Mouse (Mus musculus) heart, postnatal 0 days (tissue): ENCODE data around the gene Fcer2a. TPM values are rescaled to one million over a fixed set of nuclear protein-coding genes. Genes with fewer than 3 reads are reported as not detected.

Experiments used
- ATAC-seq: fragments of 200-750 bp; cut with Nextera tagmentation; 2 replicates; pipeline ENCODE4 v1.8.0; 2017; ENCODE audit warnings: low read depth, moderate number of reproducible peaks, moderate library complexity; ENCODE audit not compliant: insufficient read depth
- DNase-seq: peaks from one replicate; pipeline ENCODE4 v3.0.0-alpha.2; 2016; ENCODE audit warnings: low spot score
- H3K27ac ChIP-seq: fragments of 300-500 bp; sonication (generic); 2 replicates; pipeline ENCODE4 v1.5.1; 2014; ENCODE audit warnings: low read depth, mild to moderate bottlenecking
- H3K27me3 ChIP-seq: fragments of 300-500 bp; sonication (generic); 2 replicates; pipeline ENCODE4 v1.6.1; 2014; ENCODE audit warnings: low read length, mixed read lengths; ENCODE audit not compliant: control insufficient read depth, insufficient read depth
- H3K36me3 ChIP-seq: fragments of 300-500 bp; sonication (generic); replicated peaks from 2 replicates; pipeline ENCODE4 v1.6.1; 2014; ENCODE audit warnings: low read length, mixed read lengths; ENCODE audit not compliant: control insufficient read depth, insufficient read depth
- H3K4me1 ChIP-seq: fragments of 300-500 bp; sonication (generic); 2 replicates; pipeline ENCODE4 v1.6.1; 2014; ENCODE audit warnings: antibody characterized with exemption; ENCODE audit not compliant: control insufficient read depth, insufficient read depth
- H3K4me2 ChIP-seq: fragments of 300-500 bp; sonication (generic); 2 replicates; pipeline ENCODE4 v1.6.1; 2014; ENCODE audit warnings: low read depth, mild to moderate bottlenecking, low read length, moderate library complexity
- H3K4me3 ChIP-seq: fragments of 300-500 bp; sonication (generic); 2 replicates; pipeline ENCODE4 v1.5.1; 2014; ENCODE audit warnings: low read depth, low read length
- H3K9ac ChIP-seq: fragments of 300-500 bp; sonication (generic); replicated peaks from 2 replicates; pipeline ENCODE4 v1.6.1; 2014; ENCODE audit warnings: low read depth, low read length, mixed read lengths
- H3K9me3 ChIP-seq: fragments of 300-500 bp; sonication (generic); replicated peaks from 2 replicates; pipeline ENCODE4 v1.6.1; 2016; ENCODE audit warnings: low read length; ENCODE audit not compliant: control insufficient read depth
- CTCF ChIP-seq: IDR thresholded peaks from 2 replicates; pipeline ENCODE4 v1.5.1; 2016; ENCODE audit warnings: antibody characterized with exemption, control low read depth, low read depth
- EP300 ChIP-seq: IDR thresholded peaks from 2 replicates; pipeline ENCODE4 v1.6.1; 2016; ENCODE audit warnings: antibody characterized with exemption, low read depth
- WGBS: fragments of 180-500 bp; shearing (Covaris S2); extraction: QIAGEN DNeasy Blood & Tissue Kit; methylation state at CpG from one replicate; pipeline ENCODE4 v1.1.7; 2014; 5-methylcytosine and 5-hydroxymethylcytosine counted together
- polyA plus RNA-seq: library from polyadenylated mRNA; unstranded; fragments of >200 nt; fragmentation: Nextera tagmentation; extraction: Ambion mirVana; gene quantifications from 2 replicates; pipeline ENCODE4 v1.2.1, GENCODE M21; 2015
- total RNA-seq: library from RNA; depleted of rRNA; stranded (reverse); fragments of >200 nt; gene quantifications from 2 replicates; pipeline ENCODE4 v1.2.3, GENCODE M21; 2014; ENCODE audit warnings: low replicate concordance; rRNA removed

The Fcer2a gene
- total and polyA plus RNA-seq, 2 experiments from 2014 or later, result 0.11 TPM; not detected in 1

DNA sequence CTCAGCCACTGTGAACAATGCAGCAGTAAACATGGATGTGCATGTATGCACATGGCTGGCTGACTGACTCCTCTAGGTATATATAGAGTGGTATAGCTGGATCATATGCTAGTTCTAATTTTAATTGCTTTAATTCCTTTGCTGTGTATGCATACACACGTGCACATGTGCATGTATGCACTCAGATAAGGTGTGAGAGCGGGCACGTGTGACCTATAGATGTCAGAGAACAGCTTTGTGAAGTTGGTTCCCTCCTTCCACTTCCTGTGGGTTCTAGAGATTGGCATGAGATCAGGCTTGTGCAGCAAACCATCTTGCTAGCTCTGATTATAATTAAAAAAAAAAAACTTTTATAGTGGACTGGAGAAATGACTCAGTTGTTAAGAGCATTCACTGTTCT lies 41.1 kb downstream of the Fcer2a start:
- DNase-seq, result no peak

DNA sequence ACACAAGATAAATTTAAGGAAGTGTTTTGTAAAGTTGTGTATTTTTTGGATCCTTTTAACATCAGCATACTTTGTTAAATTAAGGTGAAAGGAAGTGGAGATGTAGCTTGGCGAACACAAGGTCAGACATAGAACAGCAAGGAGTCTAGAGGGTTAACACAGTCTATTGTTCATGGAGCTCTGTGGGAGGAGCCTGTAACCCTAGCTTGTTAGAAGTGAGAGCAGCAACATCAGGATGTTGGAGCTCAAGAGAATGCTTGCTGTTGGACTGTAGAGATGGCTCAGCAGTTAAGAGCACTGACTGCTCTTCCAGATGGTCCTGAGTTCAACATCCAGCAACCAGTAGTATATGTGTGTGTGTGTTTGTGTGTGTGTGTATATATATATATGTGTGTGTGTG lies 45.0 kb downstream of the Fcer2a start:
- WGBS, result 53% methylated on average over 1 of the region's 1 CpGs
- Histone ChIP-seq H3K9ac (no peak overlapping the region), H3K36me3 (no peaks in the 10 kb centered on the region), H3K9me3 (no peaks in the 10 kb centered on the region), H3K27ac (no peak overlapping the region), H3K4me2 (no peak overlapping the region), H3K4me3 (no peak overlapping the region), H3K27me3 (no peaks in the 10 kb centered on the region), H3K4me1 (no peaks in the 10 kb centered on the region)
- ATAC-seq, result no peak
- no peak for DNase-seq
- TF ChIP-seq EP300 (no peak), CTCF (no peak)

More for the DNA sequence above, 41.1 kb downstream of the Fcer2a start:
- Histone ChIP-seq H3K4me1 (no peaks in the 10 kb centered on the region), H3K9me3 (no peaks in the 10 kb centered on the region), H3K9ac (no peak overlapping the region), H3K4me3 (no peak overlapping the region), H3K36me3 (no peaks in the 10 kb centered on the region), H3K27me3 (no peaks in the 10 kb centered on the region), H3K4me2 (no peak overlapping the region), H3K27ac (no peak overlapping the region)
- no peak for TF ChIP-seq CTCF
- WGBS, result 47% methylated on average over 3 of the region's 3 CpGs
- no peak for ATAC-seq

DNA sequence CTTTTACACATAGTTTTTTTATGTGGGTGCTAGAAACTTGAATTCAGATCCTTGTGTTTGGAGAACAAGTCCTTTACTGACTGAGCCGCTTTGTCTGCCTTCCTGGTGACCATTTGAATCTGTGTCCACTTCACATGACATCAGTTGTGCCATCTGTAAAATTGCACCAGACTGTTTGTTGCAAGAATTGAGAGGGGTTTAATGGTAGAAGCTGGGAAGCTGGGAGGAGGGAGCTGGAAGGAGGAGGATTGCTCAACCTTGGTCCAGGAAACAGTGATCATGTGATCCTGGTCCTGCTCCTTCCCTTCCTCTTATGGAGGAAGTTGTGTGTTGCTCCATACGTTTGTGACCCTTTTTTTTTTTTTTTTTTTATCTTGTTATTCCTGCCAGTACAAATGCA lies 45.7 kb downstream of the Fcer2a start:
- no peaks in the 10 kb centered on the region for H3K27me3 ChIP-seq
- 51% methylated on average over 2 of the region's 2 CpGs for WGBS
- no peaks in the 10 kb centered on the region for H3K9me3 ChIP-seq
- TF ChIP-seq CTCF, result no peak
- no peak for TF ChIP-seq EP300
- no peak overlapping the region for H3K9ac ChIP-seq
- no peaks in the 10 kb centered on the region for H3K36me3 ChIP-seq
- H3K27ac ChIP-seq, result no peak overlapping the region
- ATAC-seq (no peak), DNase-seq (no peak)
- H3K4me2 ChIP-seq, result no peak overlapping the region
- H3K4me3 ChIP-seq, result no peak overlapping the region
- H3K4me1 ChIP-seq, result no peaks in the 10 kb centered on the region

DNA sequence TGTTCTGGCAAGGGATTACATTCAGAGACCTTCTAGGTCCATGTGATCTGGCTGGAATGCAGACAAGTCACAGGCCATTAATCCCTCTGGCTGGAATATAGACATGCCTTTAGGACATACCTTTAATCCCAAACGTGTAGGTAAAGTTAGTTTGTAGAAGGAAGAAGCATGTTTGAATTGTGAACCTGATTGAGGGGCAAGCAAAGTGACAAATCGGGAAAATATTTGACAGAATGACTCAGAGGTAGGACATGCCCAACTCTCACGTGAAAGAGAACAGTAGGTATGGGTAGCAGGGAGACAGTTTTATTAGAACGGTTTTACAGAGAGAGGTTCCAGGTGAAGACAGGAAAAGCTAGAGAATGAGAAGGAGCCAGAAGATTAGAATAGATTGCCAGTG lies 46.4 kb downstream of the Fcer2a start:
- H3K4me2 ChIP-seq, result no peak overlapping the region
- H3K36me3 ChIP-seq, result no peaks in the 10 kb centered on the region
- ATAC-seq (no peak), DNase-seq (no peak)
- no peak overlapping the region for H3K4me3 ChIP-seq
- H3K9me3 ChIP-seq, result no peaks in the 10 kb centered on the region
- 66% methylated on average over 4 of the region's 4 CpGs for WGBS
- no peaks in the 10 kb centered on the region for H3K4me1 ChIP-seq
- H3K9ac ChIP-seq, result no peak overlapping the region
- H3K27ac ChIP-seq, result no peak overlapping the region
- H3K27me3 ChIP-seq, result no peaks in the 10 kb centered on the region
- TF ChIP-seq EP300, result no peak

GRCm38 (mm10) chr8:3646824-3647531 lies 47.0 kb downstream of the Fcer2a start:
- ATAC-seq (no peak), DNase-seq (no peak)
- no peak overlapping the region for H3K9ac ChIP-seq
- WGBS, result 83% methylated on average over 6 of the region's 6 CpGs
- no peak overlapping the region for H3K4me3 ChIP-seq
- no peak overlapping the region for H3K27ac ChIP-seq
- TF ChIP-seq EP300 (no peak), CTCF (no peak)
- no peak overlapping the region for H3K4me2 ChIP-seq
- H3K9me3 ChIP-seq, result no peaks in the 10 kb centered on the region
- H3K27me3 ChIP-seq, result no peaks in the 10 kb centered on the region
- no peaks in the 10 kb centered on the region for H3K4me1 ChIP-seq
- H3K36me3 ChIP-seq, result no peaks in the 10 kb centered on the region

GRCm38 (mm10) chr8:3645804-3646203 lies 48.2 kb downstream of the Fcer2a start:
- 18% methylated on average over 5 of the region's 5 CpGs for WGBS
- Histone ChIP-seq H3K27ac (no peak overlapping the region), H3K36me3 (no peaks in the 10 kb centered on the region), H3K9me3 (no peaks in the 10 kb centered on the region), H3K9ac (no peak overlapping the region), H3K27me3 (no peaks in the 10 kb centered on the region), H3K4me2 (no peak overlapping the region), H3K4me3 (no peak overlapping the region), H3K4me1 (no peaks in the 10 kb centered on the region)
- TF ChIP-seq EP300 (no peak), CTCF (no peak)
- ATAC-seq (no peak), DNase-seq (no peak)

Other genes starting within 250 kb of the Fcer2a start
- 8.9 and 14.1 TPM in 2 replicates for gene Pex11g, start 226.5 kb downstream of the Fcer2a start, total RNA-seq
- gene Pex11g, start 226.5 kb downstream of the Fcer2a start, polyA plus RNA-seq, result 6.8 and 7.3 TPM in 2 replicates
- gene Tex45, start 223.3 kb downstream of the Fcer2a start, total RNA-seq, result not detected in 2 replicates
- not detected in 2 replicates for gene Tex45, start 223.3 kb downstream of the Fcer2a start, polyA plus RNA-seq
- gene Zfp358, start 201.0 kb downstream of the Fcer2a start, total RNA-seq, result 59.7 and 70.8 TPM in 2 replicates
- 25.0 and 25.7 TPM in 2 replicates for gene Zfp358, start 201.0 kb downstream of the Fcer2a start, polyA plus RNA-seq
- gene Mcoln1, start 193.7 kb downstream of the Fcer2a start, total RNA-seq, result 47.6 and 56.5 TPM in 2 replicates
- gene Mcoln1, start 193.7 kb downstream of the Fcer2a start, polyA plus RNA-seq, result 32.7 and 32.9 TPM in 2 replicates
- 15.9 and 41.7 TPM in 2 replicates for gene Pnpla6, start 178.8 kb downstream of the Fcer2a start, total RNA-seq
- 7.9 and 8.4 TPM in 2 replicates for gene Pnpla6, start 178.8 kb downstream of the Fcer2a start, polyA plus RNA-seq
- gene C330021F23Rik, start 126.2 kb downstream of the Fcer2a start, total RNA-seq, result 1.3 and 1.9 TPM in 2 replicates
- gene C330021F23Rik, start 126.2 kb downstream of the Fcer2a start, polyA plus RNA-seq, result 2.0 and 2.3 TPM in 2 replicates
- 2.1 and 7.9 TPM in 2 replicates for gene Camsap3, start 106.9 kb downstream of the Fcer2a start, total RNA-seq
- gene Camsap3, start 106.9 kb downstream of the Fcer2a start, polyA plus RNA-seq, result 0.33 and 0.43 TPM in 2 replicates
- gene Xab2, start 72.9 kb downstream of the Fcer2a start, total RNA-seq, result 26.8 and 27.0 TPM in 2 replicates
- 20.0 TPM in 2 replicates for gene Xab2, start 72.9 kb downstream of the Fcer2a start, polyA plus RNA-seq
- gene Pet100, start 72.6 kb downstream of the Fcer2a start, total RNA-seq, result 2.4 and 14.4 TPM in 2 replicates
- 112 and 121 TPM in 2 replicates for gene Pet100, start 72.6 kb downstream of the Fcer2a start, polyA plus RNA-seq
- gene Pcp2, start 68.6 kb downstream of the Fcer2a start, total RNA-seq, result not detected in 2 replicates
- gene Pcp2, start 68.6 kb downstream of the Fcer2a start, polyA plus RNA-seq, result not detected in 2 replicates
- 15.2 and 30.5 TPM in 2 replicates for gene Stxbp2, start 63.2 kb downstream of the Fcer2a start, total RNA-seq
- 13.8 and 14.5 TPM in 2 replicates for gene Stxbp2, start 63.2 kb downstream of the Fcer2a start, polyA plus RNA-seq
- gene Retn, start 38.4 kb downstream of the Fcer2a start, total RNA-seq, result not detected in 2 replicates
- gene Retn, start 38.4 kb downstream of the Fcer2a start, polyA plus RNA-seq, result not detected in 2 replicates
- gene Mcemp1, start 28.4 kb downstream of the Fcer2a start, total RNA-seq, result not detected in 2 replicates
- 0.27 and 0.30 TPM in 2 replicates for gene Mcemp1, start 28.4 kb downstream of the Fcer2a start, polyA plus RNA-seq
- not detected in 2 replicates for gene Fcor, start 21.8 kb downstream of the Fcer2a start, total RNA-seq
- gene Fcor, start 21.8 kb downstream of the Fcer2a start, polyA plus RNA-seq, result 1.3 and 1.7 TPM in 2 replicates
- gene Trappc5, start 17.9 kb downstream of the Fcer2a start, total RNA-seq, result 31.1 and 38.0 TPM in 2 replicates
- gene Trappc5, start 17.9 kb downstream of the Fcer2a start, polyA plus RNA-seq, result 29.2 and 29.8 TPM in 2 replicates
- gene Clec4g, start 26.5 kb upstream of the Fcer2a start, total RNA-seq, result 5.6 TPM in 1 of 2 replicates, not detected in the other
- gene Clec4g, start 26.5 kb upstream of the Fcer2a start, polyA plus RNA-seq, result 1.9 and 2.5 TPM in 2 replicates
- not detected in 2 replicates for gene Cd209a, start 54.8 kb upstream of the Fcer2a start, total RNA-seq
- gene Cd209a, start 54.8 kb upstream of the Fcer2a start, polyA plus RNA-seq, result not detected in 2 replicates
- gene Cd209e, start 160.1 kb upstream of the Fcer2a start, total RNA-seq, result not detected in 2 replicates
- gene Cd209e, start 160.1 kb upstream of the Fcer2a start, polyA plus RNA-seq, result not detected in 2 replicates
- not detected in 2 replicates for gene Cd209d, start 184.4 kb upstream of the Fcer2a start, total RNA-seq
- not detected in 2 replicates for gene Cd209d, start 184.4 kb upstream of the Fcer2a start, polyA plus RNA-seq
- gene Cd209b, start 232.7 kb upstream of the Fcer2a start, total RNA-seq, result not detected in 2 replicates
- gene Cd209b, start 232.7 kb upstream of the Fcer2a start, polyA plus RNA-seq, result not detected in 2 replicates